In the genomic region with DNA sequence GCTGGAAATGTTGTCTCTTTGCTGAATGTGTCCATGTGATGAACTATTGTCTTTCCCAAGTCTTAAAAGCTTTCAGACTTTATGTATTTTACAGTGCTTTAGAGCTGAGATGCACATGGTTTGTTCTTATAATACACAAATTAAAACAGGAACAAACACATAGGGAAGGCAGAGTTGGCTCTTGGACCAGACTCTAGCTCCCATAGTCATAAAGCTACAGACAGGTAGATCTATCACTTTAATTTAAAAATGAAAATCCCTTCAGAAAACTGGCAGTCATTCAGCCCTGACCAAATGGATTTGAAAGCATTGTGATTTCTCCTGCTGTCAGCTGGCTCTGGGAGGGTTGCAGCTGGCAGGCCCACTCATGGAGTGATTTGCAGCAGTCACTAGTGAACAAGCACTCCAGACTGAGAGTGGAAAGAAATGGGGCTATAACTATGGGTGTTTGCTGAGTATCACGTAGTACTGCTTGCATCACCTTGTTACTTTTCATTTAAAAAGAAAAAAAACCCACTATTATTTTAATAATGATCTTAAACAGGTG, we compare ENCODE assay signal across 21 mouse cellular contexts.
A peak's percentile ranks its signal among the peaks of the same experiment; 100 is the strongest.
DNase-seq lines count a peak whose midpoint lies in the region; ATAC-seq lines count a peak whose summit lies in the region.
"Had no signal": no experiment of that assay in that cellular context is flagged by ENCODE, and none has a peak within 500 bp of the region (broad histone marks: within the 10 kb centered on the region; RNA-seq: fewer than 3 reads in every experiment).

No protein-coding gene starts in this region.

- no peaks in the 10 kb centered on the region for H3K4me1 ChIP-seq in hindbrain, embryonic 16.5 days (ENCODE audit: control insufficient read depth, insufficient read depth, low read depth, low read length)
- H3K4me1 ChIP-seq in hindbrain, embryonic 11.5 days (replicated peaks; ENCODE audit: control insufficient read depth, insufficient read depth, low read length): no peaks in the 10 kb centered on the region
- no peaks in the 10 kb centered on the region for H3K4me1 ChIP-seq in midbrain, embryonic 14.5 days (ENCODE audit: control insufficient read depth, insufficient read depth, low read length)
- H3K4me1 ChIP-seq in midbrain, embryonic 11.5 days (ENCODE audit: control insufficient read depth, insufficient read depth, low read length): no peaks in the 10 kb centered on the region
- peaks cover 22% of the 10 kb centered on the region for H3K4me1 ChIP-seq in neural tube, embryonic 13.5 days (replicated peaks)
- H3K4me1 ChIP-seq: embryonic facial prominence, embryonic 12.5 days had no signal

- H3K9me3 ChIP-seq in hindbrain, embryonic 16.5 days (ENCODE audit: control insufficient read depth, low read length): no peaks in the 10 kb centered on the region
- H3K9me3 ChIP-seq in hindbrain, embryonic 11.5 days (ENCODE audit: control insufficient read depth, low read length): no peaks in the 10 kb centered on the region
- no peaks in the 10 kb centered on the region for H3K9me3 ChIP-seq in midbrain, embryonic 14.5 days (ENCODE audit: control insufficient read depth, low read length)
- no peaks in the 10 kb centered on the region for H3K9me3 ChIP-seq in midbrain, embryonic 11.5 days (ENCODE audit: control insufficient read depth, low read length)
- H3K9me3 ChIP-seq in neural tube, embryonic 13.5 days: no peaks in the 10 kb centered on the region
- H3K9me3 ChIP-seq: embryonic facial prominence, embryonic 12.5 days; forebrain, embryonic 13.5 days; kidney, embryonic 15.5 days had no signal

- peak; percentile 11 for DNase-seq in cerebellum, adult 9-11 months
- no peak for DNase-seq in cerebellum, adult 11 months
- no peak for DNase-seq in hindbrain, embryonic 11.5 days (ENCODE audit: low spot score)
- peak; percentile 4 for DNase-seq in midbrain, embryonic 14.5 days
- DNase-seq in midbrain, embryonic 11.5 days (ENCODE audit: low spot score, missing footprints): no peak
- no peak for DNase-seq in left cerebral cortex, postnatal 25 days (ENCODE audit: low spot score in 2 of 2)
- DNase-seq: adrenal gland, adult 2 months; gastrocnemius, postnatal 14 days; lung, embryonic 14.5 days; retina, postnatal 1 day; right cerebral cortex, postnatal 4 days had no signal

- H3K9ac ChIP-seq in hindbrain, embryonic 16.5 days (ENCODE audit: low read depth, low read length): no peak overlapping the region
- H3K9ac ChIP-seq in hindbrain, embryonic 11.5 days (ENCODE audit: low read depth, low read length): no peak overlapping the region
- no peak overlapping the region for H3K9ac ChIP-seq in midbrain, embryonic 14.5 days (replicated peaks; ENCODE audit: low read length)
- H3K9ac ChIP-seq in midbrain, embryonic 11.5 days (ENCODE audit: low read length): no peak overlapping the region
- H3K9ac ChIP-seq in neural tube, embryonic 13.5 days: no peak overlapping the region
- H3K9ac ChIP-seq: embryonic facial prominence, embryonic 12.5 days; forebrain, embryonic 13.5 days; hindbrain, embryonic 14.5 days; kidney, embryonic 15.5 days; lung, embryonic 14.5 days had no signal

- no peaks in the 10 kb centered on the region for H3K36me3 ChIP-seq in hindbrain, embryonic 16.5 days (ENCODE audit: control insufficient read depth, insufficient read depth, low read length)
- H3K36me3 ChIP-seq in hindbrain, embryonic 11.5 days (ENCODE audit: control insufficient read depth, insufficient read depth, low read length): no peaks in the 10 kb centered on the region
- H3K36me3 ChIP-seq in midbrain, embryonic 14.5 days (ENCODE audit: control insufficient read depth, insufficient read depth, low read length): no peaks in the 10 kb centered on the region
- H3K36me3 ChIP-seq in midbrain, embryonic 11.5 days (ENCODE audit: control insufficient read depth, insufficient read depth, low read length): no peaks in the 10 kb centered on the region
- no peaks in the 10 kb centered on the region for H3K36me3 ChIP-seq in neural tube, embryonic 13.5 days
- H3K36me3 ChIP-seq: embryonic facial prominence, embryonic 12.5 days; kidney, embryonic 15.5 days had no signal

- no peak overlapping the region for H3K4me2 ChIP-seq in hindbrain, embryonic 16.5 days (ENCODE audit: low read length)
- no peak overlapping the region for H3K4me2 ChIP-seq in hindbrain, embryonic 11.5 days (replicated peaks; ENCODE audit: low read depth, low read length)
- no peak overlapping the region for H3K4me2 ChIP-seq in midbrain, embryonic 14.5 days (ENCODE audit: low read length)
- H3K4me2 ChIP-seq in midbrain, embryonic 11.5 days: no peak overlapping the region
- H3K4me2 ChIP-seq in neural tube, embryonic 13.5 days: no peak overlapping the region
- H3K4me2 ChIP-seq: embryonic facial prominence, embryonic 12.5 days; forebrain, embryonic 13.5 days; hindbrain, embryonic 14.5 days; kidney, embryonic 15.5 days; liver, embryonic 11.5 days; lung, embryonic 14.5 days had no signal

- H3K4me3 ChIP-seq in hindbrain, embryonic 16.5 days (ENCODE audit: low read length): no peak overlapping the region
- H3K4me3 ChIP-seq in hindbrain, embryonic 11.5 days (ENCODE audit: low read depth, low read length): no peak overlapping the region
- H3K4me3 ChIP-seq in midbrain, embryonic 14.5 days (replicated peaks; ENCODE audit: low read depth, low read length): no peak overlapping the region
- no peak overlapping the region for H3K4me3 ChIP-seq in midbrain, embryonic 11.5 days (ENCODE audit: low read depth, low read length)
- no peak overlapping the region for H3K4me3 ChIP-seq in neural tube, embryonic 13.5 days
- H3K4me3 ChIP-seq: embryonic facial prominence, embryonic 12.5 days; erythroblast, embryonic 14.5 days; forebrain, embryonic 13.5 days; kidney, embryonic 15.5 days had no signal

- intact Hi-C loops in left cerebral cortex, postnatal 25 days (cut with DNase I): no loop called here

- H3K27me3 ChIP-seq in hindbrain, embryonic 16.5 days (replicated peaks; ENCODE audit: control insufficient read depth, insufficient read depth, low read length): no peaks in the 10 kb centered on the region
- H3K27me3 ChIP-seq in hindbrain, embryonic 11.5 days (ENCODE audit: control insufficient read depth, insufficient read depth, low read length): no peaks in the 10 kb centered on the region
- no peaks in the 10 kb centered on the region for H3K27me3 ChIP-seq in midbrain, embryonic 14.5 days (ENCODE audit: control insufficient read depth, insufficient read depth, low read length)
- H3K27me3 ChIP-seq in midbrain, embryonic 11.5 days (ENCODE audit: control insufficient read depth, insufficient read depth, low read length): no peaks in the 10 kb centered on the region
- no peaks in the 10 kb centered on the region for H3K27me3 ChIP-seq in neural tube, embryonic 13.5 days
- H3K27me3 ChIP-seq: embryonic facial prominence, embryonic 12.5 days; forebrain, embryonic 13.5 days; kidney, embryonic 15.5 days had no signal

- WGBS in hindbrain, embryonic 16.5 days: 76% methylated on average over 1 of the region's 1 CpGs
- WGBS in hindbrain, embryonic 11.5 days: 76% methylated on average over 1 of the region's 1 CpGs
- WGBS in midbrain, embryonic 14.5 days: 77% methylated on average over 1 of the region's 1 CpGs
- whole genome bisulfite sequencing in midbrain, embryonic 11.5 days: 79% methylated on average over 1 of the region's 1 CpGs
- 48% methylated on average over 1 of the region's 1 CpGs for WGBS in neural tube, embryonic 13.5 days

- H3K27ac ChIP-seq in hindbrain, embryonic 16.5 days (ENCODE audit: low read depth, low read length): no peak overlapping the region
- H3K27ac ChIP-seq in hindbrain, embryonic 11.5 days (ENCODE audit: low read depth, low read length): no peak overlapping the region
- no peak overlapping the region for H3K27ac ChIP-seq in midbrain, embryonic 14.5 days (replicated peaks; ENCODE audit: low read depth, low read length)
- no peak overlapping the region for H3K27ac ChIP-seq in midbrain, embryonic 11.5 days (ENCODE audit: low read depth, low read length)
- H3K27ac ChIP-seq in neural tube, embryonic 13.5 days (replicated peaks): peak overlapping the region; percentile 61
- H3K27ac ChIP-seq: embryonic facial prominence, embryonic 12.5 days; forebrain, embryonic 13.5 days; hindbrain, embryonic 14.5 days; kidney, embryonic 15.5 days; stomach, postnatal 0 days had no signal

- peak; percentile 37; the same call in 1 of the 2 replicates for ATAC-seq in hindbrain, embryonic 16.5 days
- no peak for ATAC-seq in hindbrain, embryonic 11.5 days (ENCODE audit: low FRiP score)
- ATAC-seq in midbrain, embryonic 14.5 days (ENCODE audit: low FRiP score, low TSS enrichment): no peak
- no peak for ATAC-seq in midbrain, embryonic 11.5 days (ENCODE audit: low FRiP score)
- ATAC-seq in neural tube, embryonic 13.5 days (ENCODE audit: low read depth): peak; percentile 72
- ATAC-seq: forebrain, embryonic 13.5 days; intestine, embryonic 16.5 days had no signal

Comparison
In these comparisons a context has a peak if more than half of its experiments do, and no peak if none do; other contexts are left out.
1. DNase-seq: peak in cerebellum, adult 9-11 months (single experiment) and midbrain, embryonic 14.5 days (single experiment); none in cerebellum, adult 11 months (single experiment), hindbrain, embryonic 11.5 days (single experiment), midbrain, embryonic 11.5 days (single experiment) and left cerebral cortex, postnatal 25 days (0 of 2).
2. ATAC-seq: peak in hindbrain, embryonic 16.5 days (single experiment) and neural tube, embryonic 13.5 days (single experiment); none in hindbrain, embryonic 11.5 days (single experiment), midbrain, embryonic 14.5 days (single experiment) and midbrain, embryonic 11.5 days (single experiment).